Mouse (Mus musculus) ES-Bruce4 (cell line): Measurements from ENCODE around the gene Olfr1183. TPM values are rescaled to one million over a fixed set of nuclear protein-coding genes. Genes with fewer than 3 reads are reported as not detected.

Experiments
- H3K27ac ChIP-seq: 2 replicates; pipeline ENCODE4 v1.5.1; 2012; ENCODE audit warnings: low read length, inconsistent platforms; ENCODE audit not compliant: insufficient read depth
- H3K27me3 ChIP-seq: 2 replicates; pipeline ENCODE4 v1.6.1; 2012; ENCODE audit warnings: mild to moderate bottlenecking, low read length, inconsistent platforms; ENCODE audit not compliant: control insufficient read depth, poor library complexity, insufficient read depth, severe bottlenecking
- H3K36me3 ChIP-seq: 2 replicates; pipeline ENCODE4 v1.6.1; 2012; ENCODE audit warnings: inconsistent platforms, mild to moderate bottlenecking, low read length, moderate library complexity; ENCODE audit not compliant: control insufficient read depth, poor library complexity, insufficient read depth, severe bottlenecking
- H3K4me1 ChIP-seq: one replicate; pipeline ENCODE4 v1.8.1; 2011; ENCODE audit warnings: low read length; ENCODE audit not compliant: control insufficient read depth, insufficient read depth
- H3K4me3 ChIP-seq: 2 replicates; pipeline ENCODE4 v1.5.1; 2011; ENCODE audit warnings: low read depth, mild to moderate bottlenecking, low read length
- H3K9ac ChIP-seq: 2 replicates; pipeline ENCODE4 v1.6.1; 2012; ENCODE audit warnings: low read depth, mild to moderate bottlenecking, inconsistent platforms; ENCODE audit not compliant: poor library complexity, severe bottlenecking
- H3K9me3 ChIP-seq: replicated peaks from 2 replicates; pipeline ENCODE4 v1.6.1; 2012; ENCODE audit warnings: mild to moderate bottlenecking, low read length, inconsistent platforms; ENCODE audit not compliant: control insufficient read depth, poor library complexity, insufficient read depth, severe bottlenecking
- CTCF ChIP-seq: IDR thresholded peaks from one replicate; pipeline ENCODE4 v1.8.1; 2011; ENCODE audit warnings: low read depth, low read length
- EP300 ChIP-seq: IDR thresholded peaks from 2 replicates; pipeline ENCODE4 v1.6.1; 2011; ENCODE audit warnings: low read depth, low read length; ENCODE audit not compliant: insufficient read depth
- POLR2A ChIP-seq: IDR thresholded peaks from one replicate; pipeline ENCODE4 v1.8.1; 2011; ENCODE audit warnings: low read length; ENCODE audit not compliant: insufficient read depth
- polyA plus RNA-seq: library from polyadenylated mRNA; stranded (reverse); fragments of >200 nt; gene quantifications from 2 replicates; pipeline ENCODE4 v1.2.4, GENCODE M21; 2011; ENCODE audit warnings: low read depth; ENCODE audit not compliant: missing spikeins, insufficient read depth, insufficient read length

Gene Olfr1183
- polyA plus RNA-seq, 1 experiment: not detected

DNA sequence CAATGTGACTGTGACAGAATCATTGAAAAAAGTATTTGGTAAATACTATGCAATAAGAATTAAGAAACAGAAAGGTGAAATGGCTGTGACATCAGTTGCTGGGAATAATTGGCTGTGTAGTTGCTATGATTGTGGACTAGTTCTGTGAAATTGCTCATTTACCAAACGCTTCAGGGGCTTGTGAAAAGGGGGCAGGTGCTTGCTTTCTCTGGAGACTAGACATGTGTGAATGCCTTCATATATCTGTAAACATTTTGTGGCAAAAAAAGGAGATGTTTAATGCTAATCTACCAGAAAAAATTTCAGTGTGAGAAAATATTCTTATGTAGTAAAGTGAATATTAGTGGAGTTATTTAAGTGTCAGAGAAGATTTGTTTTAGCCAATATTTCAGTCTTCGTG, 38.4 kb downstream of the Olfr1183 start, which contains the start of gene Olfr1185-ps1:
Gene Olfr1185-ps1 (plus strand): TSS at position 301 of the 400 bp plus-strand sequence.
- H3K27ac ChIP-seq: no peak within 1 kb of the TSS
- H3K27me3 ChIP-seq: no peaks in the 10 kb centered on the region
- no peaks in the 10 kb centered on the region for H3K4me1 ChIP-seq
- no peak within 1 kb of the TSS for H3K9ac ChIP-seq
- H3K36me3 ChIP-seq: no peaks in the 10 kb centered on the region
- no peak for TF ChIP-seq EP300
- no peak for TF ChIP-seq CTCF
- TF ChIP-seq POLR2A: no peak
- H3K4me3 ChIP-seq: no peak within 1 kb of the TSS
- H3K9me3 ChIP-seq: no peaks in the 10 kb centered on the region

DNA sequence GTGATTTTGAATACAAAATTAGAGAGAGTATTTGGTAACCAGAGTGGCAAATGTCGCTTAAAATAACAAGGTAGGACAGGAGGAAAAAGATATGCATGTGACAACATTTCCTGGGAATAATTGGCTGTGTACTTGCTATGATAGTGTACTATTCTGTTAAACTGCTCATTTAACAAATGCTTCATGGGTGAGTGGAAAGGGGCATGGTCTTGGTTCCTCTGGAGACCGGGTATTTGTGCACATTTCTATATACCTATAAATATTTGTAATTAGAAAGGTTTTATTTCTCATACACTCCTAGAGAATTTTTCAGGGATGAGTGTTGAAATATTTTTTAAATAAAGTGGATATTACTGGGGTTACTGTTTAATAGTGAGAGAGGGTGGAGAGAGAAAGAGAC, 63.6 kb downstream of the Olfr1183 start, which contains the start of gene Olfr1186:
Gene Olfr1186 (plus strand): TSS at position 301 of the 400 bp plus-strand sequence.
- TF ChIP-seq POLR2A (no peak), EP300 (no peak), CTCF (no peak)
- no peak within 1 kb of the TSS for H3K4me3 ChIP-seq
- H3K9ac ChIP-seq: no peak within 1 kb of the TSS
- H3K4me1 ChIP-seq: no peaks in the 10 kb centered on the region
- H3K36me3 ChIP-seq: no peaks in the 10 kb centered on the region
- H3K9me3 ChIP-seq: peaks cover 5% of the 10 kb centered on the region; the same call in 1 of the 2 replicates
- no peaks in the 10 kb centered on the region for H3K27me3 ChIP-seq
- no peak within 1 kb of the TSS for H3K27ac ChIP-seq

Other genes starting within 250 kb of the Olfr1183 start
- not detected in 2 replicates for gene Olfr1170, start 226.5 kb upstream of the Olfr1183 start, polyA plus RNA-seq
- gene Olfr1173, start 175.0 kb upstream of the Olfr1183 start, polyA plus RNA-seq: 0.10 and 0.24 TPM in 2 replicates
- gene Olfr1174-ps, start 139.7 kb upstream of the Olfr1183 start, polyA plus RNA-seq: not detected in 2 replicates
- not detected in 2 replicates for gene Olfr1175-ps, start 127.7 kb upstream of the Olfr1183 start, polyA plus RNA-seq
- gene Olfr1176, start 118.1 kb upstream of the Olfr1183 start, polyA plus RNA-seq: not detected in 2 replicates
- not detected in 2 replicates for gene Olfr1177-ps, start 108.4 kb upstream of the Olfr1183 start, polyA plus RNA-seq
- not detected in 2 replicates for gene Olfr1178, start 67.8 kb upstream of the Olfr1183 start, polyA plus RNA-seq
- not detected in 2 replicates for gene Olfr1179, start 48.4 kb upstream of the Olfr1183 start, polyA plus RNA-seq
- gene Olfr1180, start 35.7 kb upstream of the Olfr1183 start, polyA plus RNA-seq: not detected in 2 replicates
- not detected in 2 replicates for gene Olfr1181, start 28.7 kb upstream of the Olfr1183 start, polyA plus RNA-seq
- not detected in 2 replicates for gene Gm13757, start 5.7 kb upstream of the Olfr1183 start, polyA plus RNA-seq
- gene Olfr1184, start 28.7 kb downstream of the Olfr1183 start, polyA plus RNA-seq: not detected in 2 replicates
- not detected in 2 replicates for gene Olfr1185-ps1, start 38.5 kb downstream of the Olfr1183 start, polyA plus RNA-seq
- not detected in 2 replicates for gene Olfr1186, start 63.7 kb downstream of the Olfr1183 start, polyA plus RNA-seq
- gene Olfr1188, start 102.1 kb downstream of the Olfr1183 start, polyA plus RNA-seq: not detected in 2 replicates
- not detected in 2 replicates for gene Olfr1189, start 131.6 kb downstream of the Olfr1183 start, polyA plus RNA-seq
- gene Olfr1191-ps1, start 185.7 kb downstream of the Olfr1183 start, polyA plus RNA-seq: not detected in 2 replicates
- 0.12 TPM in 1 of 2 replicates, not detected in the other for gene Olfr1192-ps1, start 193.6 kb downstream of the Olfr1183 start, polyA plus RNA-seq
- not detected in 2 replicates for gene Olfr1193, start 220.8 kb downstream of the Olfr1183 start, polyA plus RNA-seq
- gene Olfr1195, start 234.3 kb downstream of the Olfr1183 start, polyA plus RNA-seq: not detected in 2 replicates
- gene Olfr1196, start 249.7 kb downstream of the Olfr1183 start, polyA plus RNA-seq: not detected in 2 replicates